Mouse (Mus musculus): ENCODE measurements around the gene Vill.

The Vill gene

DNA sequence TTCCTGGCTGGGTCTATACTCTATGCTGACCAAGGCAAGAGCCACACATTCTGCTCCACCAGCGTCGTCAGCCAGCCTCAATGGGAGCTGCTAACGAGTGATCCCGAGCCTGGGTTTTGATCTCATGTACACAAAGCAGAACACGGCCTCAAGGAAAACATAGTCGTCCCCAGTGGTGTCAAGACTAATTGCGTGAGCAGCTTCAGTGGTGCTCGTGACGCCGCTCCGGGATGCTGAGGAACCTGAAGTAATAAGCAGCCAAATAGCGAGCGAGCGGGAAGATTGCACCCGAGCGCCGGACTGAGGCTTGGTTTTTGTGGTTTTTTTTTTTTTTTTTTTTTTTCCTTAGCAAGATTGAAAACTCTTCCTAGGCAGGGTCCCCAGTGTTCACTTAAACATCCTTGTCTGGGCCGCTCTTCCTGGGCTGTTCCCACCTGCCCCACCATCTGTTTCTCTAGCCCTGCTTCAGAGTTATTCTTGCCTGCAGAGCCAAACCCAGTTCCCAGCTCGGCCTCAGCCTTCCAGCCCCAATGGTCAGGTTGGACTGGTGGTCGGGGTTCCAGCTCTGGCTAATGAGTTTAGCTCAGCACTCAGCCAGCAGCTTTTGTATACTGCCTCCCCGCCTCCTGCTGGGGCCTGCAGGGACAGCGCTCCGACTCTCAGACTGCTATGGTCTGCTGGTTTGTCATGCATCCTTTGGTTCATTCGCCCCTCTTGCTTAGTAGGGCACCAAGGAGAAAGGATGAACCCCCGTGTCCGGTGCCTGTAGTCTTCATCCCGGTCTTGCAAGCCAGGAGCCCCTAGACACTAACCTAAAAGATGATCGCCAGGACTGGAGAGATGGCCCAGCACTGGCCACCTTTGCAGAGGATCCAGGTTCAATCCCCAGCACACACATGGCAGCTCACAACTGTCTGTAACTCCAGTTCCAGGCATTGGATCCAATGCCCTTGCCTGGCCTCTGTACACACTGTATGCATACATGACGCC is 17.6 kb upstream of the Vill start:
- DNase-seq (ENCODE audit: low read depth, low spot score): no peak

DNA sequence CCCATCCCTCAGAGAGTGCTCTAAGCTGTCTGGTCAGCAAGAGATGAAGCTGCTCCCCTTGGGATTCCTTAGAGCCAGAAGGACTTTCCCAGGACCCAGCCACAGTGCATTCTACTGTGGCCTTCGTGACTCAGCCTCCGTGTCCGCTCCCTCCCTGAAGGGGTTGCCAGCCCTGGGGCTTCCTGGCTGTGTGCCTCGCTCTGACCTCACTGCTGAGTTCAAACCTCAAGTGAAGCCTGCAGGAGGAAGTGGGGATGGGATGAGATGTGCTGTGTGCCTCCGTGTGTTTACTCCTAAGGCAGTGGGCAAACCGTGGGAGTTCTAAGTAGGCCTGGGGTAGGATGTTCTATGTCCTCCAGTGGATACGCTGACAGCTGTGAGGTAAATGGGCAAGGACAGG is 16.7 kb upstream of the Vill start:
- DNase-seq (ENCODE audit: low read depth, low spot score): no peak

DNA sequence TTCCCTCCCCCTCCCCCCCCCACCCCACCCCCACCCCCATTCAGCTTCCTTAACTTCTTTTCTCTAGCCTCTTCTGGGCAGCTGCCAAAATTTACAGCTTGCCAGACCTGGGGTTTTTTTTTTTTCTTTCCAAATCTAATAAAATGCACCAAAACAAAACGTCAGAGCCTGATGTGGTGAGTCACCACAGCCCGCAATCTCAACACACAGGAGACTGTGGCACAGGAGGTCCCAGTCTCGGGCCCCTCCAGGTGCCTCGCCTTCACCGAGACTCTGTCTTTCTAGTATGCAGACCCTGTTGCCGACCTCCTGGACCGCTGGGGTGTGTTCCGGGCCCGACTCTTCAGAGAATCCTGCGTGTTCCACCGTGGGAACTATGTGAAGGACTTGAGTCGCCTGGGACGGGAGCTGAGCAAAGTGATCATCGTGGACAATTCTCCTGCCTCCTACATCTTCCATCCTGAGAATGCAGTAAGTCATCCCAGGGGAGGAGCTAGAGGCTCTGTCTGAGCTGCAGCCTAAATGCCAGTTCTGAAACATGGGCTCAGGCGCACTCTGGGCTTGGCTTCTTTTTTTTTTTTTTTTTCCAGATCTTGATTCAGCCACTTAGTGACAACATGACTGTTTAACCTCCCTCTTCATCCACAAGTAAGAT is 15.4 kb upstream of the Vill start:
- no peak for DNase-seq (ENCODE audit: low read depth, low spot score)

DNA sequence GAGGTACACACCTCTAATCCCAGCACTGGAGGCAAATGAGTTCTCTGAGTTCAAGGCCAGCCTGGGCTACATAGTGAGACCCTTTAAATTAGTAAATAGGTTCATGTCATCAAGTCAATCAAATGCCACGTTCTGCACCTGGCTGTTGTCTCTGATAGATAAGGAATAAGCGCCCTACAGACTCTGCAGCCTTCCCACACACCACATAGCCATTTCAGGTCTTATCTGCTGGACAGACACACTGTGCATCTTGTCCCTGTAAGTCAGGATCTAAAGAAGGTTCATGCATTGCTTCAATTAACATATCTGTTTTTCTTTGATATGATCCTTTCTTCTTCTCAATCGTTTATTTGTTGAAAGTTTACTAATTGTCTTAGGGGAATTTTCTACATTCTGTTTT is 14.0 kb upstream of the Vill start:
- DNase-seq (ENCODE audit: low read depth, low spot score): no peak

GRCm38 (mm10) chr9:119040101-119040775 is 12.3 kb upstream of the Vill start:
- no peak for DNase-seq (ENCODE audit: low read depth, low spot score)

DNA sequence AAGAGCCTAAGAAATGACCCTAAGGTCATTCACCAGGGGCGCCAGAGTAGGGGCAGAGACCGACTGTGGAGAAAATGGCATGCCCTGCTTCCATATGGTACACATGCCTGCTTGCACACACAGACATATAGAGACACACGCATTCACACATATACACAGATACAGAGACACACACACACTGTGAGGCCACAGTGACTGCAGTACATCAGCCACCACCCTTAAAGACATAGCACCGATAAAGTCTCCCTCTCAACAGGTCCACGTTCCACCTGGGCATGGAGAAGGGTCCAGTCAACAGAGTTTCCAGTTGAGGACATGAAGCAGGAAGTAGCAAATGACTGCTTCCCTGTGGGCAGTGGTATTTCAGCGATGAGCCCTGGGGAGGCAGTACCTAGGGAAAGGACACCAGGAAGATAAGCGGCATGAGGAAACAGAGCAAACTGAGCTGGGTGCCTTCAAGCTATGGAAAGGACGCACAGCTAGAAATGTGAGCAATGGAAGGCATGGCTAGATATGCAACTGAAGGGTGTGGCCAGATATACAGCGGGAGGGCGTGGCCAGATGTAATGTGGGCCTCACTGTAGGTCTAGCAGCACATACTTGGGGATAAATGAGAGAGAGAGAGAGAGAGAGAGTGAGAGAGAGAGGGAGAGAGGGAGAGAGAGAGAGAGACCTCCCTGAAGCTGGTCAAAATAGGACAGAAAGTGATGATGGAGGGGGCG is 4.2 kb upstream of the Vill start:
- no peak for DNase-seq (ENCODE audit: low read depth, low spot score)

- no peak for DNase-seq (ENCODE audit: low read depth, low spot score)
Measured at GRCm38 (mm10) chr9:119051158-119051557, 1.4 kb upstream of the Vill start.

GRCm38 (mm10) chr9:119053964-119054576 is 1.5 kb downstream of the Vill start:
- DNase-seq (ENCODE audit: low read depth, low spot score): no peak

GRCm38 (mm10) chr9:119055336-119055735 is 2.8 kb downstream of the Vill start:
- no peak for DNase-seq (ENCODE audit: low read depth, low spot score)

DNA sequence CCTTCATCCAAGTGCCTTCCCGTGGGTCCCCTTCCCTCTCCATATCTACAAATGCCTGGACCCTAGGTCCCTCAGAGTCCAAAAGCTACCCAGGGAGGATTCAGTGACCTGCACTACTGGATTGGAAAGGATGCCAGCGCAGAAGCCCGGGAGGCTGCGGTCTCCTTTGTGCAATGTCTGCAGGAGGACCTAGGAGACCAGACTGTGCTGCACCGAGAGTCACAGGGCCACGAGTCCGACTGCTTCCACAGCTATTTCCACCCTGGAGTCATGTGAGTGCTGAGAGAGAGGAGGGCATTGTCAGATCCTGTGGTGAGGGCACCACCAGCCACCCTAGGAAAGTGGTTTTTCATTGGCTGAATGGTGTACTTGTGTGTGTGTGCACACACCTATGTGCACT is 5.7 kb downstream of the Vill start:
- DNase-seq (ENCODE audit: low read depth, low spot score): no peak

DNA sequence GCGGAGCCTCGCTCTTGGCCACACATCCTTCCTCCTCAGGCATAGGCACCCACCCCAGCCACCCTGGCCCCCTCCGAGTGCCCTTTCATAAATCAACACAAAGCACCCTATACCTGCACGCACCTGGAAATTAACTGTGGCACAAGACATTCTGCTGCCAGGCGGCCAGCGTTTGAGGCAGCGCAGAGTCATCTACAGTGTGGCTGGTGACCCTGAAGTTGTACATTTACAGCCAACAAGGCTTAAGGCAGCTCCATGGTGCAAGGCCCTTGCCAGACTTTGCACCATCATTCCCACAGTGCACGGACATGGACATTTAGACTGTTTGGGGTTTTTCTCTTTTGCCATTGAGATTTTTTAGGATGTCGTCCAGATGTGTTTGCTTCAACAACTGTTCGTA is 8.1 kb downstream of the Vill start:
- DNase-seq (ENCODE audit: low read depth, low spot score): no peak

GRCm38 (mm10) chr9:119063036-119063644 is 10.6 kb downstream of the Vill start:
- DNase-seq (ENCODE audit: low read depth, low spot score): no peak

GRCm38 (mm10) chr9:119064296-119064695 is 11.7 kb downstream of the Vill start:
- DNase-seq (ENCODE audit: low read depth, low spot score): no peak

- peak; percentile 32 for DNase-seq (ENCODE audit: low read depth, low spot score)
Measured at GRCm38 (mm10) chr9:119067601-119068000, 15.0 kb downstream of the Vill start.

DNA sequence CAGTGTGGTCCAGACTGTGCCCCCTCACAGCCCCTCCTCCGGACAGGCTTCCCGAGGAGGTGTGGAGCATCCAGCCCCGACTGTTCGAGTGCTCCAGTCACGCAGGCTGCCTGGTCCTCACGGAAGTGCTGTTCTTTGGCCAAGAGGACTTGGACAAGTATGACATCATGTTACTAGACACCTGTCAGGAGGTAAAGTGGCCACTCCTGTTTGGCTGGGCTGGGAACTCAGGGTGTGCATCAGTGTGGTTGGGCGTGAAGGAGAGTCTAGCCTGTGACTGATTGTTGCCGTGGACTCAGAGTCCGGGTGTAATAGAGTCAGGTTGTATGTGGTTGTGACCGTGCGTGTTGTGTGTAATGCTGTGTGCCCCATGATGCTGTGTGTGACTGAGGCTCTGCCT is 15.7 kb downstream of the Vill start:
- DNase-seq (ENCODE audit: low read depth, low spot score): no peak

DNA sequence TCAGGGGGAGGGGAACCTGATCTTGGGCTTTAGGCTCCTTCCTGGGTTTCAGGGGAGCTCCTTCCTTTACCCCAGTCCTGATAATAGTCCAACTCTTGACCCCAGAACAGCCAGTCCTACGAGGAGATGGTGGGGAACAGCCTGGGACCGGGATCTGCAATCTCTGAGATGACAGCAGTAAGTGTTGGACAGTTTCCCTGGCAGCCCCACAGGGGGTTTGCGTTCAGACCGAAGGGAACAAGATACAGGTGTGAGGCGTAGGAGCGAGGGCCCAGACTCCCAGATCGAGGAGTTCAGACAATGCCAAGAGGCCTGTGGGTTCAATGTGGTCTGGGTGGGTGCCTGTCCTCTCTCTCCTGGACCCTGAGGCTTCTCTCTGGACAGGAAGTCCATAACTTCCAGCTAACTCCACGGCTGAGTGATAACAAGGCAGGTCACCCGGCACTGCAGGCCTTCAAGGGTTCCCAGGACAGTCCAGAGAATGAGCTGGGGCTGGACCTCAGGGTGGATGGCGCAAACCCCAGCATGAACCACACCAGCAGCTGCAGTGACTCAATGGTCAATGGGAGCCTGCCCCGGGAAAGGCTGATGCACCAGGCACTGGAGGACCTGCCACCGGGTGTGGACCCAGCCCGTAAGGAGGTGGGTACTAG is 17.7 kb downstream of the Vill start:
- no peak for DNase-seq (ENCODE audit: low read depth, low spot score)

DNA sequence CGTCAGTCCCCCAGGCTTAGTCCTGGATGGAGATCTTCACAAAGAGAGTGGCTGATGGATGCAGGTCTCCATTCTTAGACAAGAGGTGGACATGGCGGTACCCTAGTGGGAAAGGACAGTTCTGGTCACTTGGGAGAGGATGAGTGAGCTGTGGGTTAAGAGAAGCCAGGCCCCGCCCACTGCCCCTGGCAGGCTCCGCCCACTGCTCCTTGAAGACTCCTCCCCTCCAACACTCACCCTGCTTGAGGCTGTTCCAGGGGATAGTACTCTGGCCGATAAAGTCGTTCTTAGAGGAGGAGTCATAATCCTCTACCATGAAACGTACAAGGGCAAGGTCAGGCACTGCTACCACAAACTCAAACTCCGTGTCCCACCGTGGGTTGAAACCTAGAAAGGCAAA is 19.2 kb downstream of the Vill start:
- DNase-seq (ENCODE audit: low read depth, low spot score): no peak

DNA sequence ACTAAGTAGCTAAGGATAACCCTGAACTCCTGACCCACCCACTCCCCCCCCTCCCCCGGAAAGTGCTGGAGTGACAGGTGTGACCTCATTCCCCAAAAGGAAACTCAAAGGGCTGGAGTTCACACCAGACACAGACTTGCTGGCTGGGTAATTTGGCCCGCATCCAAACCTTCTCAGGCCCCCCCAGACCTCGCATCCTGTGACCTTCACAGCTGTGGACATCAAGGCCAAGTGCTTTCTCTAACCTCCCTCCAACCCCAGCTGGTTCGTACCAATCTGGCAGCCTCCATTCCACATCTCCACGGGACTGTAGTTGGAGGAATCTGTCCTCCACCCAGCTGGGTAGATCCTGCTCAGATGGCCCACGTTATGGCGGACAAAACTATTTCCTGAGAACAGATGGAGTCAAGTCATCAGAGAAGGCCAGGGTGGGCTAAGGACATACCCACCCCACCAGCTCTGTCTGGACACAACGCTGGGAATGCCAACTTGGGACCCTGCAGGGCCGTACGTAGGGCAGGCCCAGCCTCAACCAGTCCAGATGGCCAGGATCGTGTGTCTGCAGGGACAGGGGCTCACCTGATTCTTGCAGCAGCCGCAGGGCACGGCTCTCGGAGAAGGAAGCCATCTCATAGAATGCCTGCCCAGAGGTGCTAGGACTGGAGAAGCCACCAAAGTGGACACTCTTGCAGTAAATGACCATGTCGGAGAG is 20.8 kb downstream of the Vill start:
- no peak for DNase-seq (ENCODE audit: low read depth, low spot score)

DNA sequence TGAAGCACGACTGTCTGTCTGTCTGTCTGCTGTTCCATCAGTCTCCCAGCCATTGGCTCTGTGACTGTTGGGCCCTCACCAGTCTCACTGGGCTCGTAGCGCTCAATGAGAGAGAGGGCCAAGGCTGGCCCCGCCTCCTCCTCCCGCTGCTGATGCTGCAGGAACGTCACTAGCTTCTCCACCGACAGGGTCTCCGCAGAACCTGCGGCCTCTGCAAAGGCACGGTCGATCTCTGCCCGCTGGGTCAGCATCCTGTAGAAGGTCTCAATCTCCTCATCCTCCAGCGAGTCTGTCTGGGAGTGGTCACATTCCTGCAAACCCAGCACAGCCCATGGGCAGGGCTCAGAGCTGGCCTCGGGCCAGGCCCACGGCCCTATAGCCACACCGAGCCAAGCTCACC is 23.1 kb downstream of the Vill start:
- no peak for DNase-seq (ENCODE audit: low read depth, low spot score)
